Mouse (Mus musculus): Measurements from ENCODE around the gene Ptpru. TPM values are rescaled to one million over a fixed set of nuclear protein-coding genes. Genes with fewer than 3 reads are reported as not detected.

Gene Ptpru
- polyA plus RNA-seq, 1 experiment from 2014 or later: 18.1 TPM

- no peak within 1 kb of the TSS for H3K27ac ChIP-seq (ENCODE audit: low read depth, low read length)
- under 1% methylated on average over 37 of the region's 37 CpGs for WGBS
- H3K9ac ChIP-seq (replicated peaks; ENCODE audit: low read depth, low read length): peak within 1 kb of the TSS; percentile 78
- peaks cover 4% of the 10 kb centered on the region; the same call in 1 of the 2 replicates for H3K4me1 ChIP-seq (ENCODE audit: control insufficient read depth, insufficient read depth, low read length)
- H3K27me3 ChIP-seq (ENCODE audit: control insufficient read depth, insufficient read depth, low read length): no peaks in the 10 kb centered on the region
- no peaks in the 10 kb centered on the region for H3K9me3 ChIP-seq (ENCODE audit: control insufficient read depth, low read length)
- H3K36me3 ChIP-seq (ENCODE audit: control insufficient read depth, insufficient read depth, low read length): no peaks in the 10 kb centered on the region
- peak within 1 kb of the TSS; percentile 79 for H3K4me3 ChIP-seq (ENCODE audit: low read depth, low read length)
- H3K4me2 ChIP-seq (ENCODE audit: low read depth, low read length): peak within 1 kb of the TSS; percentile 89
- ATAC-seq (ENCODE audit: low read depth): peak; percentile 83
Observed at GRCm38 (mm10) chr4:131843290-131843743, 5.2 kb upstream of the Ptpru start, which contains the start of gene Mecr. TSS of gene Mecr (plus strand) at chr4:131843470.

DNA sequence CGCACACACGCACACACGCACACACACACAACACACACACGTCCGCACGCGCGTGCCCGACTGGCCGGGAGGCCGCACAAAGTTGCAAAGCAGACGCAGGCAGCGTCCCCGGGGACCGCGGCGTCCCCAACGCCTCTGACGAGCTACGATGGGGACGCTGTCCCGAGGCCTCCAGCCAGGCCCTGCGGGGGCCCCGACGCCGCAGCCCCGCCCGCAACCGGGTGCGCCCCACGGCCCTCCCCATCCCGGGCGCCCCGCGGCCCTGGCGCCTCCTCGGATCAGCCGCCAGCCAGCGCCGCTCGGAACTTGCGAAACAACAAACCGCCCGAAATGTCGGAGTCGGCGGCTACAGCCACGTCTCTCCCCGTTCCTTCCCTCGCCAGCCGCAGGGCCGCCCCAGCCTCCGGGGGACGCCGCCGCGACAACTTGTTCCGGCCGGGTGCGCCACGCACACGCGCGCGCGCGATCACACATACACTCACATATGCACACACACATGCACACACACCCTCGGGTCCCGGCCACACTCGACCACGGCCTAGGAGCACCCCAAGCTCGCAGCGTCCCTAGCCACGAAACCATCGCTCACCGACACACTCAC, 1.1 kb downstream of the Ptpru start:
- H3K27me3 ChIP-seq (ENCODE audit: control insufficient read depth, insufficient read depth, low read length): peaks cover 17% of the 10 kb centered on the region
- under 1% methylated on average over 76 of the region's 76 CpGs for WGBS
- peak overlapping the region; percentile 56 for H3K4me3 ChIP-seq (ENCODE audit: low read depth, low read length)
- H3K4me1 ChIP-seq (ENCODE audit: control insufficient read depth, insufficient read depth, low read length): peaks cover 8% of the 10 kb centered on the region; the same call in 1 of the 2 replicates
- H3K4me2 ChIP-seq (ENCODE audit: low read depth, low read length): peak overlapping the region; percentile 98
- peak overlapping the region; percentile 63 for H3K9ac ChIP-seq (replicated peaks; ENCODE audit: low read depth, low read length)
- H3K36me3 ChIP-seq (ENCODE audit: control insufficient read depth, insufficient read depth, low read length): no peaks in the 10 kb centered on the region
- H3K9me3 ChIP-seq (ENCODE audit: control insufficient read depth, low read length): no peaks in the 10 kb centered on the region
- ATAC-seq (ENCODE audit: low read depth): peak; percentile 50; the same call in 1 of the 2 replicates
- no peak overlapping the region for H3K27ac ChIP-seq (ENCODE audit: low read depth, low read length)

- H3K9me3 ChIP-seq (ENCODE audit: control insufficient read depth, low read length): no peaks in the 10 kb centered on the region
- peak overlapping the region; percentile 98 for H3K4me2 ChIP-seq (ENCODE audit: low read depth, low read length)
- WGBS: under 1% methylated on average over 37 of the region's 39 CpGs
- peak overlapping the region; percentile 63 for H3K9ac ChIP-seq (replicated peaks; ENCODE audit: low read depth, low read length)
- H3K36me3 ChIP-seq (ENCODE audit: control insufficient read depth, insufficient read depth, low read length): no peaks in the 10 kb centered on the region
- H3K4me1 ChIP-seq (ENCODE audit: control insufficient read depth, insufficient read depth, low read length): peaks cover 8% of the 10 kb centered on the region; the same call in 1 of the 2 replicates
- peak overlapping the region; percentile 56 for H3K4me3 ChIP-seq (ENCODE audit: low read depth, low read length)
- peaks cover 17% of the 10 kb centered on the region for H3K27me3 ChIP-seq (ENCODE audit: control insufficient read depth, insufficient read depth, low read length)
- H3K27ac ChIP-seq (ENCODE audit: low read depth, low read length): no peak overlapping the region
- ATAC-seq (ENCODE audit: low read depth): no peak
Observed at GRCm38 (mm10) chr4:131836351-131836881, 1.7 kb downstream of the Ptpru start.

DNA sequence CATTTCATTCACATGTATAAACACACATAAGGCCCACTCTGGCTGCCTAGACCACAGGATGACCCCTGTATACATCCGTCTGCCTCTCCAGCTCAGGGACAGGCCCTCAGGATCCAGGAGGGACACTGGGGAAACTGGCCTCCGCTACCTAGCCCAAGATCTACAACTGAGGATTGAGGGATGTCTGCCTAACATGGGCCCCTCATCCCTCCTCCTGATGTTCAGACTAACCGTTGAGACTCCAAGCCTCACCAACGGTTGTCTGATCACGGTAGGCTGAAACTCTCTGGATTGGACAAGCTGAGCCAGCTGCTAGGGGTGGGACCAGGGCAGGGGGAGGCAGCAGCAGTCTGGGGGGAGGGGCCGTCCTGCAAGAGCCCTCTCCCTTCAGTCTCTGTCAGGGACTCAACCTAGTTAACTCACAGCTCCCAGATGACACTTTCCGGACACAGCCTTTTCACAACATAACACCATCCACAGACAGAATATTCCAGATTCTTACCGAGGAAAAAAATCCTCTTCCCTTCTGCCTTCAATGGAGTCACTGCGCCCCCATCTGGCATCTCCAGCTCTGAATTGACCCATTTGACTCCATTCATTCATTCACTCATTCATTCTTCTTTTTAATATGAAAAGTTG, 4.0 kb downstream of the Ptpru start:
- H3K4me2 ChIP-seq (ENCODE audit: low read depth, low read length): no peak overlapping the region
- H3K27me3 ChIP-seq (ENCODE audit: control insufficient read depth, insufficient read depth, low read length): peaks cover 17% of the 10 kb centered on the region
- H3K4me3 ChIP-seq (ENCODE audit: low read depth, low read length): no peak overlapping the region
- 31% methylated on average over 9 of the region's 9 CpGs for WGBS
- H3K36me3 ChIP-seq (ENCODE audit: control insufficient read depth, insufficient read depth, low read length): no peaks in the 10 kb centered on the region
- H3K27ac ChIP-seq (ENCODE audit: low read depth, low read length): no peak overlapping the region
- H3K4me1 ChIP-seq (ENCODE audit: control insufficient read depth, insufficient read depth, low read length): peaks cover 8% of the 10 kb centered on the region; the same call in 1 of the 2 replicates
- ATAC-seq (ENCODE audit: low read depth): no peak
- H3K9ac ChIP-seq (replicated peaks; ENCODE audit: low read depth, low read length): no peak overlapping the region
- H3K9me3 ChIP-seq (ENCODE audit: control insufficient read depth, low read length): no peaks in the 10 kb centered on the region

DNA sequence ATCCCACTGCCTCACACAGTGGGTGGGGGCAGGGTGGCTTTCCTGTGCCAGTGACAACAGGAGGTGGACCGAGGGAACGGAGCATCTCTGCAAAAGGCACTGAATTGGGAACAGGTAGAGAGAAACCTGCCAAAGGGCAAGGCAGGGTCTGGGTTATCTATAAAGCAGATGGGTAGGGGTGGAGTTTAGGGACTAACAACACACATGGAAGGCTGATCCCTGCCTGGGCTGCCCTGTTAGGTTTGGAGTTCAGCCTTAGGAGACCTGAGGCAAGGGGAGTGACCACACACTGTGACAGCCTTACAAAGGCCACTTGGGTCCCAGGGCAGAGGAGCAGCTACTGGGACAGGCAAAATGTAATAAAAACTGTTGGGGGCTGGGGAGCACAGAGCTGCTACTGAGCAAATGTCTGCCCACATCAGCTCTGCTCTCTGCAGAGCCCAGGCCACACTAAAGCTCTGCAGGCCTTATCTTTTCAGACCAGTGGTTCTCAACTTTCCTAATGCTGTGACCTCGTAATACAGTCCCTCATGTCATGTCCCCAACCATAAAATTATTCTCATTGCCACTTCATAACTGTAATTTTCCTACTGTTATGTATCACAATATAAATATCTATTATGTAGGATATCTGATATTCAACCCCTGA, 5.2 kb downstream of the Ptpru start:
- no peak overlapping the region for H3K27ac ChIP-seq (ENCODE audit: low read depth, low read length)
- 78% methylated on average over 3 of the region's 3 CpGs for WGBS
- H3K9me3 ChIP-seq (ENCODE audit: control insufficient read depth, low read length): no peaks in the 10 kb centered on the region
- H3K4me3 ChIP-seq (ENCODE audit: low read depth, low read length): no peak overlapping the region
- H3K4me2 ChIP-seq (ENCODE audit: low read depth, low read length): no peak overlapping the region
- H3K36me3 ChIP-seq (ENCODE audit: control insufficient read depth, insufficient read depth, low read length): no peaks in the 10 kb centered on the region
- peaks cover 17% of the 10 kb centered on the region for H3K27me3 ChIP-seq (ENCODE audit: control insufficient read depth, insufficient read depth, low read length)
- peaks cover 6% of the 10 kb centered on the region; the same call in 1 of the 2 replicates for H3K4me1 ChIP-seq (ENCODE audit: control insufficient read depth, insufficient read depth, low read length)
- H3K9ac ChIP-seq (replicated peaks; ENCODE audit: low read depth, low read length): no peak overlapping the region
- ATAC-seq (ENCODE audit: low read depth): no peak

DNA sequence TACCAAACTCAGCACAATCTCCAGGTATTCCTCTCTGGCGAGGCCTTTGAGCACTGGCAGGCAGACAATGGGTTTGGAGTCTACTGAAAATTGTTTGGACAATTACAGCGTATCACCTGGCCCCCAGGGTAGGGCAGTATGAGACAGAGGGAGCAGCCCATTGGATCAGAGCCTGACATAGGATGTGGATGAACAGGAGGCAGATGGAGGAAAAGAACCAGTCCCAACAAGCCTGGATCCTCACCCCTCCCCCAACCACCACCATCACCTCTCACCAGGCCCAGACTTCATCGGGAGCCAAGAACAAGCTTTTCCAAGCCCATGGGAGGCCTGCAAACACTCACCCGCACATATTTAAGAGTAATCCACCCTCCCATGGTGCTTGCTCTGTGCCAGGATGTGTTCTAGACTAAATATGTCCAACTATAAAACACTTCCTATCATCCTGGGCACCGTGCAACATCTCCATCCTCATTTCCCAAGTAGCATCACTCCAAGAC, 6.5 kb downstream of the Ptpru start:
- no peak for ATAC-seq (ENCODE audit: low read depth)
- Histone ChIP-seq H3K4me3 (ENCODE audit: low read depth, low read length) (no peak overlapping the region), H3K4me1 (ENCODE audit: control insufficient read depth, insufficient read depth, low read length) (0 out of 2 replicates have a peak, but pooled peaks cover 2% of the 10 kb centered on the region), H3K27ac (ENCODE audit: low read depth, low read length) (no peak overlapping the region), H3K9me3 (ENCODE audit: control insufficient read depth, low read length) (no peaks in the 10 kb centered on the region), H3K4me2 (ENCODE audit: low read depth, low read length) (no peak overlapping the region), H3K9ac (replicated peaks; ENCODE audit: low read depth, low read length) (no peak overlapping the region), H3K27me3 (ENCODE audit: control insufficient read depth, insufficient read depth, low read length) (peaks cover 12% of the 10 kb centered on the region), H3K36me3 (ENCODE audit: control insufficient read depth, insufficient read depth, low read length) (no peaks in the 10 kb centered on the region)
- WGBS: 81% methylated on average over 5 of the region's 5 CpGs

DNA sequence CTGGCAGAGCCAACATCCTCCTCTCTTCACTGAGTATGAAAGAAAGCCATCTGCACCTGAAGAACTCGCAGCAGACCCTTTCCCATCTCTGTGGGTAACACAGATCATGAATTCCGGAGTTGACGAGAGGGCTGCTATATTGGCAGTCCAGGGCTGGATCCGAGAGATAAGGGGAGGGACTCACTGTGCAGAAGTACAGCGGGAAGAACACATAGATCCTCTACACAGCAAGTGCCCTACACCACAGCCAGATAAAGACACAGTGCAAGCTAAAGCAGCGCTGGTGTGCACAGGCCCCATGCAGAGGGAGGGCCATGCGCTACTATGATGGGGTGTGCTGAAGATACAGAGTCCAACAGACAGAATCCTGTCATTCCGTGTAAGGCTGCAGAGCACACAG, 9.0 kb downstream of the Ptpru start:
- Histone ChIP-seq H3K4me2 (ENCODE audit: low read depth, low read length) (no peak overlapping the region), H3K4me3 (ENCODE audit: low read depth, low read length) (no peak overlapping the region), H3K9me3 (ENCODE audit: control insufficient read depth, low read length) (no peaks in the 10 kb centered on the region), H3K9ac (replicated peaks; ENCODE audit: low read depth, low read length) (no peak overlapping the region), H3K27me3 (ENCODE audit: control insufficient read depth, insufficient read depth, low read length) (no peaks in the 10 kb centered on the region), H3K4me1 (ENCODE audit: control insufficient read depth, insufficient read depth, low read length) (no peaks in the 10 kb centered on the region), H3K36me3 (ENCODE audit: control insufficient read depth, insufficient read depth, low read length) (no peaks in the 10 kb centered on the region), H3K27ac (ENCODE audit: low read depth, low read length) (no peak overlapping the region)
- WGBS: 83% methylated on average over 8 of the region's 8 CpGs
- ATAC-seq (ENCODE audit: low read depth): no peak

GRCm38 (mm10) chr4:131826905-131827304, 11.2 kb downstream of the Ptpru start:
- H3K4me1 ChIP-seq (ENCODE audit: control insufficient read depth, insufficient read depth, low read length): no peaks in the 10 kb centered on the region
- WGBS: 16% methylated on average over 6 of the region's 6 CpGs
- no peak for ATAC-seq (ENCODE audit: low read depth)
- H3K36me3 ChIP-seq (ENCODE audit: control insufficient read depth, insufficient read depth, low read length): no peaks in the 10 kb centered on the region
- H3K9ac ChIP-seq (replicated peaks; ENCODE audit: low read depth, low read length): no peak overlapping the region
- H3K4me2 ChIP-seq (ENCODE audit: low read depth, low read length): no peak overlapping the region
- no peak overlapping the region for H3K4me3 ChIP-seq (ENCODE audit: low read depth, low read length)
- no peak overlapping the region for H3K27ac ChIP-seq (ENCODE audit: low read depth, low read length)
- H3K27me3 ChIP-seq (ENCODE audit: control insufficient read depth, insufficient read depth, low read length): no peaks in the 10 kb centered on the region
- no peaks in the 10 kb centered on the region for H3K9me3 ChIP-seq (ENCODE audit: control insufficient read depth, low read length)
